Mouse (Mus musculus): ENCODE data around the gene Slc24a3. TPM values are rescaled to one million over a fixed set of nuclear protein-coding genes. Genes with fewer than 3 reads are reported as not detected.

Gene Slc24a3
- total and polyA plus RNA-seq, 2 experiments from 2014 or later = 27.0 to 40.6 TPM

- H3K9ac ChIP-seq = no peak overlapping the region
- ATAC-seq (peak; percentile 53; the same call in 1 of the 2 replicates), DNase-seq (no peak)
- WGBS = 38% methylated on average over 1 of the region's 1 CpGs
- H3K27me3 ChIP-seq (ENCODE audit: insufficient read depth, low read length) = no peaks in the 10 kb centered on the region
- no peaks in the 10 kb centered on the region for H3K9me3 ChIP-seq (ENCODE audit: low read length)
- no peak overlapping the region for H3K27ac ChIP-seq (ENCODE audit: low read depth, low read length)
- no peak overlapping the region for H3K4me2 ChIP-seq (ENCODE audit: low read depth)
- no peak overlapping the region for H3K4me3 ChIP-seq (ENCODE audit: low read depth, low read length)
- TF ChIP-seq CTCF (IDR thresholded peaks at IDR 0.05; ENCODE audit: low read depth) = no peak
- H3K4me1 ChIP-seq (ENCODE audit: insufficient read depth) = no peaks in the 10 kb centered on the region
- no peaks in the 10 kb centered on the region for H3K36me3 ChIP-seq (ENCODE audit: insufficient read depth)
Measured at GRCm38 (mm10) chr2:145501472-145501871, 333.9 kb downstream of the Slc24a3 start.

GRCm38 (mm10) chr2:145507702-145508101, 340.1 kb downstream of the Slc24a3 start:
- no peaks in the 10 kb centered on the region for H3K4me1 ChIP-seq (ENCODE audit: insufficient read depth)
- WGBS = 73% methylated on average over 2 of the region's 2 CpGs

GRCm38 (mm10) chr2:145510650-145511225, 343.2 kb downstream of the Slc24a3 start:
- no peaks in the 10 kb centered on the region for H3K4me1 ChIP-seq (ENCODE audit: insufficient read depth)
- 82% methylated on average over 7 of the region's 7 CpGs for WGBS
- no peaks in the 10 kb centered on the region for H3K9me3 ChIP-seq (ENCODE audit: low read length)
- no peak for DNase-seq
- no peaks in the 10 kb centered on the region for H3K36me3 ChIP-seq (ENCODE audit: insufficient read depth)
- no peak overlapping the region for H3K9ac ChIP-seq
- H3K27me3 ChIP-seq (ENCODE audit: insufficient read depth, low read length) = no peaks in the 10 kb centered on the region
- no peak overlapping the region for H3K4me2 ChIP-seq (ENCODE audit: low read depth)
- H3K27ac ChIP-seq (ENCODE audit: low read depth, low read length) = no peak overlapping the region
- no peak overlapping the region for H3K4me3 ChIP-seq (ENCODE audit: low read depth, low read length)
- ATAC-seq = no peak
- TF ChIP-seq CTCF (IDR thresholded peaks at IDR 0.05; ENCODE audit: low read depth) = no peak

More at GRCm38 (mm10) chr2:145507702-145508101, 340.1 kb downstream of the Slc24a3 start:
- H3K27ac ChIP-seq (ENCODE audit: low read depth, low read length) = no peak overlapping the region
- no peaks in the 10 kb centered on the region for H3K27me3 ChIP-seq (ENCODE audit: insufficient read depth, low read length)
- no peak for ATAC-seq
- no peak overlapping the region for H3K4me3 ChIP-seq (ENCODE audit: low read depth, low read length)
- H3K9me3 ChIP-seq (ENCODE audit: low read length) = no peaks in the 10 kb centered on the region
- no peak overlapping the region for H3K4me2 ChIP-seq (ENCODE audit: low read depth)
- no peak for DNase-seq
- TF ChIP-seq CTCF (IDR thresholded peaks at IDR 0.05; ENCODE audit: low read depth) = no peak
- no peaks in the 10 kb centered on the region for H3K36me3 ChIP-seq (ENCODE audit: insufficient read depth)
- H3K9ac ChIP-seq = no peak overlapping the region

GRCm38 (mm10) chr2:145515956-145516355, 348.4 kb downstream of the Slc24a3 start:
- Histone ChIP-seq H3K9ac (no peak overlapping the region), H3K4me2 (ENCODE audit: low read depth) (no peak overlapping the region), H3K9me3 (ENCODE audit: low read length) (no peaks in the 10 kb centered on the region), H3K27ac (ENCODE audit: low read depth, low read length) (no peak overlapping the region), H3K36me3 (ENCODE audit: insufficient read depth) (no peaks in the 10 kb centered on the region), H3K27me3 (ENCODE audit: insufficient read depth, low read length) (no peaks in the 10 kb centered on the region), H3K4me1 (ENCODE audit: insufficient read depth) (no peaks in the 10 kb centered on the region), H3K4me3 (ENCODE audit: low read depth, low read length) (no peak overlapping the region)
- no peak for DNase-seq
- 87% methylated on average over 4 of the region's 4 CpGs for WGBS
- TF ChIP-seq CTCF (IDR thresholded peaks at IDR 0.05; ENCODE audit: low read depth) = no peak
- ATAC-seq = no peak

GRCm38 (mm10) chr2:145517346-145517745, 349.8 kb downstream of the Slc24a3 start:
- WGBS = 41% methylated on average over 9 of the region's 9 CpGs
- peak; percentile 92 for TF ChIP-seq CTCF (IDR thresholded peaks at IDR 0.05; ENCODE audit: low read depth)
- Histone ChIP-seq H3K9ac (no peak overlapping the region), H3K4me2 (ENCODE audit: low read depth) (no peak overlapping the region), H3K4me3 (ENCODE audit: low read depth, low read length) (no peak overlapping the region), H3K27me3 (ENCODE audit: insufficient read depth, low read length) (no peaks in the 10 kb centered on the region), H3K9me3 (ENCODE audit: low read length) (no peaks in the 10 kb centered on the region), H3K4me1 (ENCODE audit: insufficient read depth) (no peaks in the 10 kb centered on the region), H3K27ac (ENCODE audit: low read depth, low read length) (no peak overlapping the region), H3K36me3 (ENCODE audit: insufficient read depth) (no peaks in the 10 kb centered on the region)
- DNase-seq (peak; percentile 84), ATAC-seq (peak; percentile 79)

GRCm38 (mm10) chr2:145522017-145522416, 354.5 kb downstream of the Slc24a3 start:
- Histone ChIP-seq H3K27ac (ENCODE audit: low read depth, low read length) (no peak overlapping the region), H3K9me3 (ENCODE audit: low read length) (no peaks in the 10 kb centered on the region), H3K4me1 (ENCODE audit: insufficient read depth) (no peaks in the 10 kb centered on the region), H3K4me3 (ENCODE audit: low read depth, low read length) (no peak overlapping the region), H3K4me2 (ENCODE audit: low read depth) (no peak overlapping the region), H3K9ac (no peak overlapping the region), H3K27me3 (ENCODE audit: insufficient read depth, low read length) (no peaks in the 10 kb centered on the region), H3K36me3 (ENCODE audit: insufficient read depth) (no peaks in the 10 kb centered on the region)
- ATAC-seq = peak; percentile 28; the same call in 1 of the 2 replicates
- no peak for DNase-seq
- WGBS = 26% methylated on average over 3 of the region's 3 CpGs
- TF ChIP-seq CTCF (IDR thresholded peaks at IDR 0.05; ENCODE audit: low read depth) = no peak

GRCm38 (mm10) chr2:145523381-145523780, 355.8 kb downstream of the Slc24a3 start:
- DNase-seq (no peak), ATAC-seq (no peak)
- H3K4me3 ChIP-seq (ENCODE audit: low read depth, low read length) = no peak overlapping the region
- H3K9me3 ChIP-seq (ENCODE audit: low read length) = no peaks in the 10 kb centered on the region
- H3K9ac ChIP-seq = no peak overlapping the region
- no peaks in the 10 kb centered on the region for H3K36me3 ChIP-seq (ENCODE audit: insufficient read depth)
- H3K4me2 ChIP-seq (ENCODE audit: low read depth) = no peak overlapping the region
- H3K27me3 ChIP-seq (ENCODE audit: insufficient read depth, low read length) = no peaks in the 10 kb centered on the region
- no peak overlapping the region for H3K27ac ChIP-seq (ENCODE audit: low read depth, low read length)
- WGBS = 89% methylated on average over 4 of the region's 4 CpGs
- no peak for TF ChIP-seq CTCF (IDR thresholded peaks at IDR 0.05; ENCODE audit: low read depth)
- H3K4me1 ChIP-seq (ENCODE audit: insufficient read depth) = no peaks in the 10 kb centered on the region
